Mouse (Mus musculus) midbrain, embryonic 16.5 days (tissue): Measurements from ENCODE around the gene Nme3. TPM values are rescaled to one million over a fixed set of nuclear protein-coding genes. Genes with fewer than 3 reads are reported as not detected.
A peak's percentile ranks its signal among the peaks of the same experiment; 100 is the strongest.

Experiments used
- ATAC-seq: fragments of 200-750 bp; cut with Nextera tagmentation; 2 replicates; pipeline ENCODE4 v1.8.0; 2017; ENCODE audit warnings: moderate TSS enrichment
- H3K27ac ChIP-seq: fragments of 300-500 bp; sonication (generic); 2 replicates; pipeline ENCODE4 v1.5.1; 2014; ENCODE audit warnings: mild to moderate bottlenecking, low read length, mixed read lengths
- H3K27me3 ChIP-seq: fragments of 300-500 bp; sonication (generic); 2 replicates; pipeline ENCODE4 v1.6.1; 2014; ENCODE audit warnings: low read depth, low read length, mixed read lengths; ENCODE audit not compliant: control insufficient read depth, insufficient read depth
- H3K36me3 ChIP-seq: fragments of 300-500 bp; sonication (generic); 2 replicates; pipeline ENCODE4 v1.6.1; 2014; ENCODE audit warnings: mild to moderate bottlenecking, low read length, moderate library complexity, mixed read lengths; ENCODE audit not compliant: control insufficient read depth, insufficient read depth
- H3K4me1 ChIP-seq: fragments of 300-500 bp; sonication (generic); 2 replicates; pipeline ENCODE4 v1.6.1; 2014; ENCODE audit warnings: mild to moderate bottlenecking, low read length, mixed read lengths; ENCODE audit not compliant: control insufficient read depth, insufficient read depth
- H3K4me2 ChIP-seq: fragments of 300-500 bp; sonication (generic); 2 replicates; pipeline ENCODE4 v1.6.1; 2014; ENCODE audit warnings: mild to moderate bottlenecking, low read length, mixed read lengths
- H3K4me3 ChIP-seq: fragments of 300-500 bp; sonication (generic); 2 replicates; pipeline ENCODE4 v1.5.1; 2014; ENCODE audit warnings: low read depth, mild to moderate bottlenecking, low read length, moderate library complexity, mixed read lengths
- H3K9ac ChIP-seq: fragments of 300-500 bp; sonication (generic); 2 replicates; pipeline ENCODE4 v1.6.1; 2014; ENCODE audit warnings: low read depth, low read length, mixed read lengths
- H3K9me3 ChIP-seq: fragments of 300-500 bp; sonication (generic); replicated peaks from 2 replicates; pipeline ENCODE4 v1.6.1; 2014; ENCODE audit warnings: mild to moderate bottlenecking, low read length, mixed read lengths; ENCODE audit not compliant: control insufficient read depth, poor library complexity, severe bottlenecking
- WGBS: fragments of 180-500 bp; shearing (Covaris S2); extraction: QIAGEN DNeasy Blood & Tissue Kit; methylation state at CpG from one replicate; pipeline ENCODE4 v1.1.7; 2014; 5-methylcytosine and 5-hydroxymethylcytosine counted together
- polyA plus RNA-seq: library from polyadenylated mRNA; unstranded; fragments of >200 nt; fragmentation: Nextera tagmentation; extraction: Ambion mirVana; gene quantifications from 2 replicates; pipeline ENCODE4 v1.2.1, GENCODE M21; 2015

The Nme3 gene
- polyA plus RNA-seq, result 79.7 and 88.6 TPM in 2 replicates

DNA sequence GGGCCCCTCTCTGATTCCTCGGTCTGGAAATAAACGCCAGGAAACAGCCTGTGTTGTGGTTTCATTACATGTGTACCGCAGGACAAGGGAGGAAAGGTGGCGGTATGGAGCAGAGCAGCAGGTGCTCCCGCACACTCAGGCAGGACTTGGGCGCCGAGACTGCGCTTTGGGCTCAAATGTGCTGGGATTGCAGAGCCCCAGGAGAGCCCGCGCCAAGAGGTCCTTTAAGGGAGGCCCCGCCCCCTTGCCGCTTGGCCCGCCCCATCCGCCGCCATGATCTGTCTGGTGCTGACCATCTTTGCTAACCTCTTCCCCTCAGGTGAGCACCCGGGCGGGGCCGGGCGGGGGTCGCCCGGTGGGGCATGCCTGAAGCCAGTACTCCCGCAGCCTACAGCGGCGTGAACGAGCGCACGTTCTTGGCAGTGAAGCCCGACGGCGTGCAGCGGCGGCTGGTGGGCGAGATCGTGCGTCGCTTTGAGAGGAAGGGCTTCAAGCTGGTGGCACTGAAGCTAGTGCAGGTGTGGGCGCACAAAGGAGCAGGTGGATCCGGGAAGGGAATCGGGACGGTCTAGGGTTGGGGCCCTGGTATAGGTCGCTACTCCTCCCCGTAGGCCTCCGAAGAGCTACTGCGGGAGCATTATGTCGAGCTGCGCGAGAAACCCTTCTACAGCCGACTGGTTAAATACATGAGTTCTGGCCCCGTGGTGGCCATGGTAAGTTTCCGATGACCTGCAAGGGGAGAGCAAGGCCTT, at the start of gene Nme3:
Gene Nme3 (plus strand): TSS at position 260 of the 752 bp plus-strand sequence.
- Histone ChIP-seq H3K36me3 (peaks cover 39% of the 10 kb centered on the region), H3K9me3 (no peaks in the 10 kb centered on the region), H3K4me1 (peaks cover 32% of the 10 kb centered on the region), H3K9ac (peak within 1 kb of the TSS; percentile 73), H3K4me3 (peak within 1 kb of the TSS; percentile 86), H3K27me3 (no peaks in the 10 kb centered on the region), H3K27ac (peak within 1 kb of the TSS; percentile 84), H3K4me2 (peak within 1 kb of the TSS; percentile 97)
- ATAC-seq, result peak; percentile 61
- under 1% methylated on average over 48 of the region's 50 CpGs for WGBS

DNA sequence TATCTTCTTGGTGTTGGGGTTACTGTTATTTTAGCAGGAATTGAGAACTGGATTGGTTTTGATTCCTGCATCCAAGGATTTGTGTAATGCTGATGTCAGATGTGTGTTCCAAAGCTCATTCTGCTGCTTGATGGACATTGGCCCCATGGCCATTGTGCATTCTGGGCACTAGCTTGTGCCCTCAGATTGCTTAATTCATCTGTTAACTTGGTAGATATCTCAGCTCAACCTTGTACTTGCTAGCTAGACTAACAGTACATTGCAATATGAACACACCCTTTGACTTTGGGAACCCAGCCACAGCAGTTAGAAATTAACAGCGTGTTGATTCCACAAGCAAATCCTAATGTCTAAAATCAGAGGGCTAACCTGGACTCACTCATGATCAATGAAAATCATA, 48.9 kb upstream of the Nme3 start:
- Histone ChIP-seq H3K36me3 (no peaks in the 10 kb centered on the region), H3K27me3 (no peaks in the 10 kb centered on the region; the same call in 1 of the 2 replicates), H3K4me2 (no peak overlapping the region), H3K4me3 (no peak overlapping the region), H3K9ac (no peak overlapping the region), H3K9me3 (no peaks in the 10 kb centered on the region), H3K4me1 (peaks cover 17% of the 10 kb centered on the region), H3K27ac (no peak overlapping the region)
- 95% methylated on average over 1 of the region's 1 CpGs for WGBS
- ATAC-seq, result no peak

DNA sequence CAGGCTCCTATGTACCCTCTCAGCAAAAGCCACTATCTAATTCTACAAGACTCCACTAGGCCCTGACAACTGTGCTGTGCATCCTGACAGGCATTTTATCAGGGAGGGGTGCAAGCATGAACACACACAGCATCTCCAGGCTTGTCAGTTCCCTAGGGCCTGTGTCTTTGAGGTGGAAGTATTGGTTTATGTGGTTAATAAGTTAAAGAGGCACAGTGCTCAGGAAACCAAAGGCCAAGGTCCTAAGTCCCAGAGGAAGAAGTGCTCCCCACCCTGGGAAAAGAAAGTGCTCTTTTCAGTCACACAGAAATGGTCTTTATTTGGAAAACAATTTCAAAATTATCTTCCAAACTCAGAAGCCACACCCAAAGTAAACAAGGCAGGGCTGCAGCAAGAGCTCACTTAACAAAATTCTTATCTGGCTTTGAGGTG, 47.7 kb upstream of the Nme3 start:
- no peaks in the 10 kb centered on the region; the same call in 1 of the 2 replicates for H3K27me3 ChIP-seq
- peak overlapping the region; percentile 40 for H3K4me2 ChIP-seq
- no peak for ATAC-seq
- 0 out of 2 replicates have a peak, but pooled peaks cover 3% of the 10 kb centered on the region for H3K36me3 ChIP-seq
- no peaks in the 10 kb centered on the region for H3K9me3 ChIP-seq
- H3K4me1 ChIP-seq, result peaks cover 17% of the 10 kb centered on the region
- H3K4me3 ChIP-seq, result peak overlapping the region; percentile 6; the same call in 1 of the 2 replicates
- H3K9ac ChIP-seq, result no peak overlapping the region
- H3K27ac ChIP-seq, result no peak overlapping the region

DNA sequence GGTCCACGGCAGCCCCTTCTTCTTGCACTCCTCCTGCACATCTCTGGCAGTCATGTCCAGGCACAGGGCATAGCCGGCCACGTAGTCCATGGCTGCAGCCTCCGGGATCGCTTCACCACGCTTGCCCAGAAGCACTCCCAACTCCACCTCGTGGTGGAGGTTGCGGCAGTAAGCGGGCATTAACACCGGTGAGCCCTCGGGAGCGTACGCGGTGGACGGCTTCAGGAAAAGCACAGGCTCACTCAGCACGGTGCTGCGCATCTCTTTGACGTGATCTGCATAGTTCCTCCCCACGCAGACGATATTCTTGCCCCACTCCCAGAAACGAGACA, 46.6 kb upstream of the Nme3 start:
- Histone ChIP-seq H3K4me3 (peak overlapping the region; percentile 76), H3K9me3 (no peaks in the 10 kb centered on the region), H3K36me3 (peaks cover 9% of the 10 kb centered on the region; the same call in 1 of the 2 replicates), H3K4me2 (peak overlapping the region; percentile 95), H3K27me3 (no peaks in the 10 kb centered on the region; the same call in 1 of the 2 replicates), H3K9ac (peak overlapping the region; percentile 82), H3K27ac (peak overlapping the region; percentile 95), H3K4me1 (peaks cover 17% of the 10 kb centered on the region)
- ATAC-seq, result peak; percentile 82; the same call in 1 of the 2 replicates
- WGBS, result 0% methylated on average over 21 of the region's 21 CpGs

DNA sequence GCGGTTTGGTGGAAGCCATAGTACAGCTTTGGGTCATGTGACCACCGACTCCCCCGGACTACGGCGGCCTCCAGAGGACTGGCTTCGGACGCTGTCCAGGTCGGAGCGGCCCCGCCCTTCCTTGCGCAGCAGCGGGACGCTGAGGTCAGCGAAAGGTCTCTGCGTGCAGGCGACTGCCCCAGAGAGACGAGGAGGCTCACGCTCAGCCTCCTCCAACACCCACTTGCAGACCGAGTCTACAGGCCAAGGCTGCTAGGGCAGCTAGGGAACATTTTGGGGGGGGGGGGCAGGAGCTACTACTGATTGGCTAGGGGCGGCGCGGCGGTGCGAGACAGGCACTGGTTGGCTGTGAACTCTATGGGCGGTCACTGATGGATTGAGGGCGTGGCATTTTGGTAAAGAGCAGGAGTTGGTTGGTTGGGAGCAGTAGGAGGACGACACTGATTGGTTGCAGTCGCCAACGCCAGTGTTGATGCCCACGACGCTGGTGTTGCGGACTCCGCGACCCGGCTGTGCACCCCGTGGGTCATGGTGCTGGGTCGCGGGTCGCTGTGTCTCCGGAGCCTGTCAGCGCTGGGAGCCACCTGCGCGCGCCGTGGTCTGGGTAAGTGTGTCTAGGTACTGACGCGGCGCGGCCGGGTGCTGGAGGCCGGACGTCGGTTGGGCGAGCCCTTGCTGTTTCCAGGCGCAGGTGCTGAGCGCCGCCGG, 46.1 kb upstream of the Nme3 start, which contains the start of gene Fahd1:
Gene Fahd1 (minus strand): TSS at position 300 of the 708 bp plus-strand sequence.
- Histone ChIP-seq H3K4me1 (peaks cover 17% of the 10 kb centered on the region), H3K36me3 (peaks cover 9% of the 10 kb centered on the region; the same call in 1 of the 2 replicates), H3K27me3 (no peaks in the 10 kb centered on the region), H3K9ac (peak within 1 kb of the TSS; percentile 82), H3K4me2 (peak within 1 kb of the TSS; percentile 95), H3K4me3 (peak within 1 kb of the TSS; percentile 76), H3K9me3 (no peaks in the 10 kb centered on the region), H3K27ac (peak within 1 kb of the TSS; percentile 95)
- peak; percentile 100 for ATAC-seq
- WGBS, result under 1% methylated on average over 56 of the region's 58 CpGs

DNA sequence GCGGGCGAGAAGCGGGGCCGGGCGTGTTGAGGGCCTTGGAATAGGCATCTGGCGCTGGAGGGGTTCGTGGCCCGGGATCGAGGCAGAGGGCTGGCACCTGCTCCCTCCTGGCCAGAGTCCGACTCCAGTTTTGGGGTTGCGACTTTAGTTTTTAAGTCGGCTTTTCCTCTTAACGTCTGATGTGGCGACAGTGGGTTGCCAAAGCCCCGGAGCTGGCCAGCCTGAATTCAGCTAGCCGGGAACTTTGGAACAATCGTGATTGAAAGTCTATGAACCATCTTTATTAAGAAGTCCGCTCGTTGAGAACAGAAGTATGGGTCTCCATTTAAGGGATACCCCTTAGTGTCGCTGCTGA, 45.5 kb upstream of the Nme3 start:
- Histone ChIP-seq H3K27ac (peak overlapping the region; percentile 74), H3K4me2 (peak overlapping the region; percentile 87), H3K4me3 (peak overlapping the region; percentile 76), H3K4me1 (peaks cover 17% of the 10 kb centered on the region), H3K9me3 (no peaks in the 10 kb centered on the region), H3K9ac (peak overlapping the region; percentile 75), H3K27me3 (no peaks in the 10 kb centered on the region), H3K36me3 (peaks cover 9% of the 10 kb centered on the region; the same call in 1 of the 2 replicates)
- ATAC-seq, result no peak
- 1% methylated on average over 20 of the region's 20 CpGs for WGBS

DNA sequence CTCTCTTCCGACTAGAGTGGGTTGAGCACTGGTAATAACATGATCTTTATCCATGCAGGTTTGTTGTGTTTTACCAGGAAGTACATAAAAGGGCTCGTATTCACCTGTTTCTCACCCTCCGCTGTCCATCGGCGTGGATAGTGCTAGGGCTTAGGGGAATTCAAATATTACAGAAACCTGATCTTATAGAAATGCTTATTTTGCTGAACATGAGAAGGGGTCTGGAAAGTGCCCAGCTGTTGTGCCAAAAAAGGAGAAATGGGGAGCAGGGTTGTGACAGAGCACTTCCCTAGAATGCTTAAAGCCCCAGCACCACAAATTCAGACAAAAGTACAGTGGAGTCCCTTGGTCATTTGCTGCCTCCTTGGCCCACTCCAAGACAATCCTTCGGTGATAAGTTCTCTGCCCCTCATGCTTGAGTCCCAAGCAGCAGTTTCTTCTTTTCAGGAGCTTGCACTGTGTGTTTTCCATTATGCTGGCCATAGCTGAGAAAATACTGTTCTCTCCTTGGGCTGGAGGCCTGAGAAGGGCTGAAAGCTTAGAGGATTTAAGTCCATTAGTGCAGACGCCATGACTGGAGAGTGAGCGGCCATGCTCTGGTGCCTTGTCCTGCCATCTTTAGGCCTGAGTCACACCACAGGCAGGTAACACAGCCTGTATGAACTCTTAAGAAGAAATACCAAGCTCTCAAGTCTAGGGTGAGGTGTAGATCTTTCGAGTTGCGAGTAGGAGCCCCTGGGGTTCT, 44.7 kb upstream of the Nme3 start:
- peak overlapping the region; percentile 75 for H3K9ac ChIP-seq

DNA sequence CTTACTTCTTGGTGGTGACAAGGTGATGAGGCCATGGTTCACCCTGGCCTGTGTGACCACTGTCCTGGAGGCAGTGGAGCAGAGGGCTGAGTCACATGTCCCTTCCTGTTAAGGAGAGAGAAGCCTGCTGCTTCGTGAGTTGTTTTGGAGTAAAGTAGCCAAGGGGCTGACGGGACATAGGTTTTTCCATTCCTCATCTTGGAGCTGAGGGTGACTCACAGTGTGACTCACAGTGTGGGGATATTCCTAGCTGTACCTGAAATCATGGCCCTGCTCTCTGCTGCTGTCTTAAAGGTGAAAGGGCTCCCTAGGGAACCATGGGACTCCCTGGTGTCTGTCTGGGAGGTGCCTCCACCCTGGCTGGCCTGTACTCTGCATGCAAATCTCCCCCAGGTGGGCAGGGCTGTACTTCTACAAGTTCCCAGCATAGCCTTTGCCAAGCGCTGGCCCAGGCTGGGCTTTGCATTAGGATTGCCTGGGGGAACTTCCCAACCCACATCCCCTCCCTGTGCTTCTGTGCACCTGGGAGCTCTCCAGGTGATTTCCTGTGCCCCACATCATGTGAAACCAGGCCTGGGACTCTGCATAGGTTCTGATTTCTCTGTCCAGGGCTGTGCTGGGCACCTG, 40.3 kb upstream of the Nme3 start:
- no peaks in the 10 kb centered on the region for H3K27me3 ChIP-seq
- WGBS, result 80% methylated on average over 3 of the region's 3 CpGs
- ATAC-seq, result no peak
- no peak overlapping the region for H3K27ac ChIP-seq
- peaks cover 15% of the 10 kb centered on the region; the same call in 1 of the 2 replicates for H3K36me3 ChIP-seq
- no peak overlapping the region for H3K4me2 ChIP-seq
- H3K9ac ChIP-seq, result no peak overlapping the region
- H3K4me1 ChIP-seq, result peaks cover 6% of the 10 kb centered on the region
- no peaks in the 10 kb centered on the region for H3K9me3 ChIP-seq
- no peak overlapping the region for H3K4me3 ChIP-seq

More for the DNA sequence above, 44.7 kb upstream of the Nme3 start:
- Histone ChIP-seq H3K27ac (no peak overlapping the region), H3K9me3 (no peaks in the 10 kb centered on the region), H3K4me1 (peaks cover 17% of the 10 kb centered on the region), H3K4me3 (peak overlapping the region; percentile 76), H3K4me2 (peak overlapping the region; percentile 87), H3K27me3 (no peaks in the 10 kb centered on the region), H3K36me3 (peaks cover 9% of the 10 kb centered on the region; the same call in 1 of the 2 replicates)
- 82% methylated on average over 10 of the region's 10 CpGs for WGBS
- ATAC-seq, result no peak
